Mouse (Mus musculus): ENCODE measurements at regions not wholly inside any gene's neighbourhood (a gene's known extent, or its start where the extent isn't known, plus 50 kb on each side); places are given as distances from the start of the nearest gene placed in this dataset.

DNA sequence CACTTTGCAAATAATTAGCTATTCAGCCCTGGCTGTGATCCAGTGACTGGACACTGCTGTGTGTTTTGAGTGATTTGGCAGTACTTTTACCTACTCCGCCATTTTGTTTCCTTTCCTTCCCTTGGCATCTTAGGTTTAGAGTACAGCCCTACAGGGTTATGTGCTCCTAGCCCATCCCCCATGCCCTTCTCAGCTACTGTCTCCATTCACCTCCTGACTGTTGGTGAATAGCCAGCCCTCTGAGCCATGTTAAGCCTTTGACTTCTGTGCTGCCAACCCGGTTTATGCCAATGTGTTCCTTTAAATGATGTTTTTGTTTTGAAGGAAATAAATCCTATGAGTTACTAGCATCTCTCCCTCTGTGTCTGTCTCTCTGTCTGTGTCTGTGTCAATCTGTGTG lies 167.8 kb upstream of the Tas2r134 start:
- ATAC-seq: no peak
- no peaks in the 10 kb centered on the region for H3K9me3 ChIP-seq (ENCODE audit: low read length)
- WGBS (ENCODE audit: insufficient replicate concordance): 78% methylated on average over 2 of the region's 2 CpGs
- no peak for DNase-seq
- H3K4me1 ChIP-seq (ENCODE audit: insufficient read depth): no peaks in the 10 kb centered on the region
- no peak overlapping the region for H3K9ac ChIP-seq (replicated peaks)
- H3K4me2 ChIP-seq (ENCODE audit: low read depth, low read length): no peak overlapping the region
- no peaks in the 10 kb centered on the region for H3K27me3 ChIP-seq (ENCODE audit: insufficient read depth, low read length)
- TF ChIP-seq EP300 (IDR thresholded peaks at IDR 0.05; ENCODE audit: low read depth) (no peak), CTCF (IDR thresholded peaks at IDR 0.05; ENCODE audit: low read depth) (no peak)
- no peak overlapping the region for H3K27ac ChIP-seq (ENCODE audit: low read depth)
- no peak overlapping the region for H3K4me3 ChIP-seq (ENCODE audit: low read depth, low read length)
- no peaks in the 10 kb centered on the region for H3K36me3 ChIP-seq (replicated peaks; ENCODE audit: insufficient read depth, low read length)

DNA sequence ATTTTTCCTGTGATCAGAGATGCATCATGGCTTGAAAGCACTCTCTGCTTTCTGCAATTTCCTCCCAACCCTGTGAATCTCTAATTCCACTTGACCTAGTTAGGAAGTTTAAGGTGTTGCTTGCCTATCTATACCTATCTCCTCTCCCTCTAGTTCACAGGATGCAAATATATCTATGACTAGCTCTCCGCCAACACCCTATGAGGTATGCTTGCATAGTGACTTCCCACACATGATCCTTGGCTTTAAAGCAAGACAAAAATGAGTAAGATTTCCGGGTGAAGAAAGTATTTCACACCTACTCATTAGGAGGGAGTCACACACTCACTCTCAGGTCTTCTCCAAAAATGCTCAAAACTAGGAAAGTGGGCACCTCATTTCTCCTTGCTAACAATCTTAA lies 169.6 kb upstream of the Tas2r134 start:
- no peak for ATAC-seq
- no peak for TF ChIP-seq EP300 (IDR thresholded peaks at IDR 0.05; ENCODE audit: low read depth)
- TF ChIP-seq CTCF (IDR thresholded peaks at IDR 0.05; ENCODE audit: low read depth): no peak

DNA sequence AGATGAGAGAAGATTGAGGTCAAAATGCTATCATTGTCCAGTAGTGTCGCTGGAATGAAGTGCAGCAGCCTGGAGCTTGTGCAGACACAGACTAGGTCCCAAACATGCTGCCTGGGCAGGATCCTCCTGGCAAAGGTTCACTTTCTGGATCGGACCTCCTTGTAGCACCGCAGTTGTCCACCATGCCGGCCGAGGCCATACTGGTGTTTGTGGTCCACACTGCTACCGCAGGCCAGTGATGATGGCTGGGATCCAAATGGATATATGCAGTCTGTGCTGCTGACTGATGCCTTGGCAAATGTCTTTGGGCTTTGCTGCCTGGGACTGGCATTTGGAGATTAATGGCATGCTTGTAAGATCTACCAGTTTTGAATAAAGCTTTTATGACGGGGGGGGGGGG lies 174.5 kb upstream of the Tas2r134 start:
- Histone ChIP-seq H3K4me1 (ENCODE audit: insufficient read depth) (no peaks in the 10 kb centered on the region), H3K9ac (replicated peaks) (no peak overlapping the region), H3K27ac (ENCODE audit: low read depth) (no peak overlapping the region), H3K9me3 (ENCODE audit: low read length) (no peaks in the 10 kb centered on the region), H3K4me2 (ENCODE audit: low read depth, low read length) (no peak overlapping the region), H3K27me3 (ENCODE audit: insufficient read depth, low read length) (no peaks in the 10 kb centered on the region), H3K4me3 (ENCODE audit: low read depth, low read length) (no peak overlapping the region), H3K36me3 (replicated peaks; ENCODE audit: insufficient read depth, low read length) (no peaks in the 10 kb centered on the region)
- DNase-seq: no peak
- 83% methylated on average over 7 of the region's 7 CpGs for WGBS (ENCODE audit: insufficient replicate concordance)
- no peak for ATAC-seq
- no peak for TF ChIP-seq EP300 (IDR thresholded peaks at IDR 0.05; ENCODE audit: low read depth)
- no peak for TF ChIP-seq CTCF (IDR thresholded peaks at IDR 0.05; ENCODE audit: low read depth)

More for the DNA sequence above, 169.6 kb upstream of the Tas2r134 start:
- Histone ChIP-seq H3K36me3 (replicated peaks; ENCODE audit: insufficient read depth, low read length) (no peaks in the 10 kb centered on the region), H3K4me1 (ENCODE audit: insufficient read depth) (no peaks in the 10 kb centered on the region), H3K4me2 (ENCODE audit: low read depth, low read length) (no peak overlapping the region), H3K27ac (ENCODE audit: low read depth) (no peak overlapping the region), H3K4me3 (ENCODE audit: low read depth, low read length) (no peak overlapping the region), H3K9ac (replicated peaks) (no peak overlapping the region), H3K9me3 (ENCODE audit: low read length) (no peaks in the 10 kb centered on the region), H3K27me3 (ENCODE audit: insufficient read depth, low read length) (no peaks in the 10 kb centered on the region)
- DNase-seq: no peak
- WGBS (ENCODE audit: insufficient replicate concordance): 70% methylated on average over 2 of the region's 2 CpGs

DNA sequence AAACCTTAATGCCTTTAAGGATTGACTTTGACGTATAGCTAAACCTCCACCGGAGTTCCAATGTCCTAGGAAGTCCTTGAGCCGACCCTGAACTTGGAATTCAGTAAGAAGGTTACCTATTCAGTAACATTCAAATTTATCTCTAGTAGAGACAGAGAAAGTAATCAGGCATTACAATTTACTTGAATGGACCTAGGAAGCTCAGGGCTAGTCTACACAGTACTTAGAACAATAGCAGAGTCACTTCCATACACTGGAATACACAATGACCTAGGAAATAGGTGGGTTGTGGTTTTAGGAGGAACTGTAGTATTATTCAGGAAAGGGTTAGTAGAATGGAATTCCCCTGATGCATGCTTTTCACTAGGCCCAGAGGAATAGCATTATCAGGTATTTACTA lies 179.2 kb upstream of the Tas2r134 start:
- no peak overlapping the region for H3K9ac ChIP-seq (replicated peaks)
- no peak for TF ChIP-seq CTCF (IDR thresholded peaks at IDR 0.05; ENCODE audit: low read depth)
- TF ChIP-seq EP300 (IDR thresholded peaks at IDR 0.05; ENCODE audit: low read depth): no peak
- H3K4me3 ChIP-seq (ENCODE audit: low read depth, low read length): no peak overlapping the region
- no peaks in the 10 kb centered on the region for H3K36me3 ChIP-seq (replicated peaks; ENCODE audit: insufficient read depth, low read length)
- 84% methylated on average over 3 of the region's 3 CpGs for WGBS (ENCODE audit: insufficient replicate concordance)
- no peaks in the 10 kb centered on the region for H3K4me1 ChIP-seq (ENCODE audit: insufficient read depth)
- H3K27me3 ChIP-seq (ENCODE audit: insufficient read depth, low read length): no peaks in the 10 kb centered on the region
- DNase-seq (no peak), ATAC-seq (no peak)
- no peak overlapping the region for H3K27ac ChIP-seq (ENCODE audit: low read depth)
- no peak overlapping the region for H3K4me2 ChIP-seq (ENCODE audit: low read depth, low read length)
- H3K9me3 ChIP-seq (ENCODE audit: low read length): no peaks in the 10 kb centered on the region

DNA sequence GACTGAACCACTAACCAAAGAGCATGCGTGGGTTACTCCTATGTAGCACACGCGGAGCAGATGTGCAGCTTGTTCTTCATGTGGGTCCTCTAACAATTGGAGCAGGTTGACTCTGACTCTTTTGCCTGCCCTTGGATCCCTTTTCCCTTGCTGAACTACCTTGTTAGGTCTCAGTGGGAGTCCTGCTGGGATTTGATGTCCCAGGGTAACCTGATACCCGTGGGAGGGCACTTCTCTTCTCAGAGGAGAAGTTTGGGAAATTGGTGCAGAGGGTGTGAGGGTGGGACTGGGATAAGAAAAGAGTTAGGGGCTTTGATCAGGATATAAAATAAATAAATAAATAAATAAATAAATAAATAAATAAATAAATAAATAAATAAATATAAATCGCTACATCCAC lies 179.7 kb upstream of the Tas2r134 start:
- H3K36me3 ChIP-seq (replicated peaks; ENCODE audit: insufficient read depth, low read length): no peaks in the 10 kb centered on the region
- WGBS (ENCODE audit: insufficient replicate concordance): 84% methylated on average over 5 of the region's 5 CpGs
- H3K27ac ChIP-seq (ENCODE audit: low read depth): no peak overlapping the region
- TF ChIP-seq CTCF (IDR thresholded peaks at IDR 0.05; ENCODE audit: low read depth) (no peak), EP300 (IDR thresholded peaks at IDR 0.05; ENCODE audit: low read depth) (no peak)
- no peak overlapping the region for H3K4me3 ChIP-seq (ENCODE audit: low read depth, low read length)
- DNase-seq: no peak
- no peaks in the 10 kb centered on the region for H3K4me1 ChIP-seq (ENCODE audit: insufficient read depth)
- ATAC-seq: no peak
- H3K27me3 ChIP-seq (ENCODE audit: insufficient read depth, low read length): no peaks in the 10 kb centered on the region
- H3K4me2 ChIP-seq (ENCODE audit: low read depth, low read length): no peak overlapping the region
- no peak overlapping the region for H3K9ac ChIP-seq (replicated peaks)
- H3K9me3 ChIP-seq (ENCODE audit: low read length): no peaks in the 10 kb centered on the region

DNA sequence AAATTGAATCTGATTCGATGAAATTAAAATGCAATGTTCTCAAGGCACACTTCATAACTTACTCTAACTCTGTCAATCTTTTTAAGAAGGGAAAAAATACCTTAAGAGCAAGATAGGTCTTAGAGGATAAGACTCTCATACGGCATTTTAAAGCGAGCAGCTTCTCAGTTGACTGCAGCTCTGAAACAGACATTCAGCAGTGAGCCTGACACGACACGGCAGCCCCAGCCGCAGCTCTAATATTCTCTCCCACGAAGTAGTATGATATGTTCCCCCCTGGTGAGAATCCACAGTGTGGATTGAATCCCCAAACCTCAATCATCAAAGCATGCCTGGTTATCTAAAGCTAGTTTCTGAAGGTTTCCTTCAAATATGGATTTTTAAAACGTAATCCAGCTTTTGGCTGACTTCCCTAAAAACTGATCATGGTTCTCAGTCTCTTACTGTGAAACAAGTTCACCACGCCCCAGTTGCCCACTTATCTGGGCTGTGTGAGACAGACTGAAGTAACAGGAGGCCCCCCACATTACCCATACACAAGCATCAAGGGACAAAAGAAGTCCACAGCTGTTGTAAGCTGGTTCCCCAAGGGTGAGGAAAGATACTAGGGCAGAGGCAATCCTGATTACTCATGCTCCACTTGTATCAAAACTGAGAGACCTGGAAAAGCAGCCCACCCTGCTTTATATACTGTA lies 182.8 kb upstream of the Tas2r134 start:
- Histone ChIP-seq H3K4me1 (ENCODE audit: insufficient read depth) (no peaks in the 10 kb centered on the region), H3K36me3 (replicated peaks; ENCODE audit: insufficient read depth, low read length) (no peaks in the 10 kb centered on the region), H3K4me3 (ENCODE audit: low read depth, low read length) (no peak overlapping the region), H3K4me2 (ENCODE audit: low read depth, low read length) (no peak overlapping the region), H3K9me3 (ENCODE audit: low read length) (no peaks in the 10 kb centered on the region), H3K9ac (replicated peaks) (no peak overlapping the region), H3K27ac (ENCODE audit: low read depth) (no peak overlapping the region), H3K27me3 (ENCODE audit: insufficient read depth, low read length) (no peaks in the 10 kb centered on the region)
- TF ChIP-seq CTCF (IDR thresholded peaks at IDR 0.05; ENCODE audit: low read depth) (no peak), EP300 (IDR thresholded peaks at IDR 0.05; ENCODE audit: low read depth) (no peak)
- DNase-seq (no peak), ATAC-seq (no peak)
- 73% methylated on average over 9 of the region's 9 CpGs for WGBS (ENCODE audit: insufficient replicate concordance)

All from liver, postnatal 0 days (tissue).